Mouse (Mus musculus) left cerebral cortex, postnatal 25 days (tissue): ENCODE results near the gene Gm5129. TPM values are rescaled to one million over a fixed set of nuclear protein-coding genes. Genes with fewer than 3 reads are reported as not detected.
A peak's percentile ranks its signal among the peaks of the same experiment; 100 is the strongest.
"Not testable (repeated sequence)": the region's sequence is repeated elsewhere in the genome, so short reads cannot be mapped to it uniquely, and the experiment has no call there.

Experiments used
- DNase-seq, 2 experiments: peaks; one replicate each; pipeline ENCODE4 v3.0.0; 2022; ENCODE audit warnings: low spot score in 2 of 2, mixed read lengths in 1 of 2
- intact Hi-C: fragments of 180-260 bp; cut with DNase I; formaldehyde crosslinking; loops from one replicate; pipeline ENCODE4 v1.15.1; 2025
- total RNA-seq, 2 experiments: library from RNA; stranded (reverse); gene quantifications; 2 replicates each; pipeline ENCODE4 v1.2.3; 2021

The Gm5129 gene
- 1 to 10 TPM in 1 of 2 experiments, not detected in 1; 2.0 TPM for total RNA-seq

DNA sequence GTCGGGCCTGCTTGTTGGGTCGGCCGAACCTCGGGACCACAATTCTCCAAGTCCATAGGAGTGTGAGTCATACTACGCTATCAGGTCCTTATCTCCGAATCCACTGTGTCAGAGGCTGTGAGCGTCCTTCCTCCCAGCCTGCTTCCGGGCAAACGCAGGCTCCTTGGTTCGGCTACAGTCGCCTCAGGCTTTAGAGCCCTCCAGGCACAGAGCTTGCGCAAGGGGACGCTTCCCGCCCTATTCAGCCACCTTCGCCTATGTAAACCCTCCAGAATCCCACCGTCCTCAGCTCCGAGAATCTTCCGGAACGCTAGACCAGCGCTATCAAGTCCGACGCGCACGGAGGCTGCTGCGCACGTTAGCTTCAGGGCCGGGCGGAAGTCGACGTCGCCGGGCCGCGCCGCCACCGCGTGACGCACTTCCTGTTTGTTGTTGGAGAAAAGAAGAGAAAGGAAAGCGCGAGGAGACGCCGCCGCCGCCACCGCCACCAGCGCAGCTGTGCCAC lies at the start of gene Gm5129, which contains the start of gene Dnajb6:
Gm5129 (minus strand) TSS at position 380 of the 505 bp plus-strand sequence.
Dnajb6 (plus strand) TSS at position 132 of the 505 bp plus-strand sequence.
- intact Hi-C loops = loop anchor here (5.0 kb wide), 1 partner anchor 168 kb away; the partner anchor contains the start of gene Ube3c

DNA sequence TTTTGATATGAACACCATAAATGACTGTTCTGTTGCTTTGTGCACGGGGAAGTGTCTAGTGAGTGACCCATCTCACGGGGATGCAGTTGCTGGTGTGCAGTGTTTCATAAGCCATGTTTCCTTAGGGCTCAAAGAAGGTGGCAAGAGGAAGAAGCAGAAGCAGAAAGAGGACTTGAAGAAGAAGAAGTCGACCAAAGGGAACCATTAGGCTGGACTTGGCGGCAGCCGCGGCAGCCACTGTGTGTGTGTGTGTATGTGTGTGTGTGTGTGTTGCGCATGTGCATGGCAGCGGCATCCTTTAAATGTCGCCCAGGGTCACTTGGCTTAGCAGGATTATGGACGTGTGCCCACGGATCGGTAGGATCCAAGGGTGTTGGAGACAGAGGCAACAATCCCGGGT lies 49.2 kb upstream of the Gm5129 start:
- DNase-seq, intact Hi-C loops: not testable (repeated sequence)

More for the DNA sequence above, at the start of gene Gm5129, which contains the start of gene Dnajb6:
- DNase-seq = peak; percentile 99 to 100

- intact Hi-C loops = no loop called here
- no peak for DNase-seq
Observed at GRCm38 (mm10) chr5:29782261-29782660, 46.5 kb upstream of the Gm5129 start.

DNA sequence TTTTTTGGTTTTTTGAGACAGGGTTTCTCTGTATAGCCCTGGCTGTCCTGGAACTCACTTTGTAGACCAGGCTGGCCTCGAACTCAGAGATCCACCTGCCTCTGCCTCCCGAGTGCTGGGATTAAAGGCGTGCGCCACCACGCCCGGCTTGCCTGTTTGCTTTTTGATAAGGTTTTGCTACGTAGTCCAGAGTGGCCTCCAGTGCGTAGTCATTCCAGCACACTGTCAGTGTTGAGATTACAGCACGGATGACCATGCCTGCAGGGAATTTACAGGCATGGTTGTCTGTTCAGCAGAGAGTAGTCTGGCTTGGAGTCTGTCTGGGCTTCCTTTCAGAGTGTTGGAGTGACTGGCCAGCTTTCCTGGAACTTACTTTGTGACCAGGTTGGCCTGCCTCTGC lies 44.0 kb upstream of the Gm5129 start:
- intact Hi-C loops, DNase-seq: not testable (repeated sequence)

DNA sequence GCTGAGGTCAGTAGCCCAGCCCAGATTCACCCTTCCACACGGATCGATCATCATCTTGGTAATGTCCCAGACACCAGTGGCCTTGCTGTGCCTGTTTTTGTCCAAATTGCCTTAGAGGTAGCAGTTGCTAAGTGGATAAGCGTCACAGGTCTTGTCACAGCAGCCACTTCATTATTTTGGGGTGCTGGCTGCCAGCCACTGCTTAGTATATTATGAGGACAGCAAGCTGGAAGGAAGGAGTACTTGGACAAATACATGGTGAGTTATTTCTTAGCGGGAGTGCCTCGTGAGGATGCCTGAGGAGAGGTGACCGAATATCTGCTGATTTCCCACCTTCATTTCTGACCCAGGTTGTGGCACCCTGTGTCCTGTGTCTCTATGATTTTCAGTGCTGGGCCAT lies 42.3 kb upstream of the Gm5129 start:
- peak in 1 of 2 experiments; percentile 57 for DNase-seq
- intact Hi-C loops = no loop called here

- DNase-seq = peak in 1 of 2 experiments; percentile 76
- intact Hi-C loops = no loop called here
Observed at GRCm38 (mm10) chr5:29775437-29775836, 39.7 kb upstream of the Gm5129 start.

DNA sequence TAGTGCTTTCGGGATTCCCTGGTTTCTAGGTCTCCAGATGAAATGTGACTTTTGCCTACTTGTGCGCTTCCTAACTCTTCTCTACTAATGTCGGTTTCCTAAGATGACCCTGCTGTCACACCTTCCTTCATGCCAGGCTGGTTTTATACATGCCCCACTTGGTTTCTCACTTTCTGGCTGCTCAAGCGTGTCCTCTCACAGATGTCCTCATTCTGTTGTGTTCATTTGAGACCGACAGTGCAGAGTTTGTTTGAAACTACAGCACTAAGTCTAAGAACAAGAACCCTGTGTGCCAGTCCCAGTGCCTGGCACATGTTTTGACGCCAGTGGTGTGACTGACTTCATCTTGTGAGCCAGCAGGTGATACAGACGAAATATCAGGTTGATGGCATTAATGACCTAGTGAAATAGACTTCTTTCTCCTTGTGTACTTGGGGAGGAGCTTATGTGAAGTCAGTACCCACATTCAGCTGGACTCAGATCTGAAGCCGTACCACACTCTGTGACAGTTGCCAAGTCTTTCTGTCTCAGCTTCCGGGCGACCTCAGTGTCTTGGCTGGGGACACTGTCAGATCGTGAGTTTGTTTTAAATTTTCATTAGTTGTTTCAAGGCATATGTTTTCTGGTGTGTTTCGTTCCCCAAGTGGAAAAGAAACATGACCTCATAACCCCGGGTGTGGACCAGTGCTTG lies 37.9 kb upstream of the Gm5129 start:
- intact Hi-C loops = no loop called here
- no peak for DNase-seq

GRCm38 (mm10) chr5:29772651-29773330 lies 37.1 kb upstream of the Gm5129 start:
- intact Hi-C loops = no loop called here
- DNase-seq = peak in 1 of 2 experiments; percentile 27

DNA sequence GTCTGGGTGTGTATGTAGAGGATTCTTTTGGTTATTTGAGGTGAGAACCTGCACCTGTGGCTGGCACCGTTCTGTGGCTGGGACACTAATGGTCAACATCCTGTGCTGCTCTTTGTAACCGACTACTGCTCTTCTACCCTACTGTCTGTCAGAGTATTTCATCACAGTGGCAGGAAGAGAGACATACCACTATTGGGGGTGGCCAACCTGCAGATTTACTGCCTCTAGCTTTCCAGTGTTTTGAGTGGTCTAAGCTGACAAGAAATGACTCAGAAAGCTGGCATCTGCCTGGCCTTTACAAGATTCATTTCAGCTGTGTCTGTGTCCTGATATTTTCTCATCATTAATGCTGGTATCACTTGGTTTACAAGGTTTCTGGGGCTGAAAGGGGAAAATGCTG lies 36.3 kb upstream of the Gm5129 start:
- intact Hi-C loops = no loop called here
- no peak for DNase-seq

DNA sequence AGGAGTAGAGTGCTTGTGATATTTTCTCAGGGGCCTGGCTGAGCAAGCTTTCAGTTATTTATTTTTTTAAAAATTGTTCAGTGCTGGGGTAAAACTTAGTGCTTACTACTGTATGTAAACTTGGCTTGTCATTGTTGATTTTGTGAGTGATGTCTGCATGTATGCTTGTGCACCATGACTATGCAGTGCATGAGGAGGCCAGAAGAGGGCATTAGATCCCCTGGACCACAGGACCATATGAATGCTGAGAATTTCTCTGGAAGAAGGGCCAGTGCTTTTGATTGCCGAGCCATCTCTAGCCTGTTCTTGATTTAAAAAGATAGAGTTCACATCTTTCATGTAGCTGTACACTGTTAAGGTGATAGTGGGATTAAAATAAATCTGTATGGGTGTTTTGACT lies 35.2 kb upstream of the Gm5129 start:
- intact Hi-C loops = no loop called here
- no peak for DNase-seq

- intact Hi-C loops = no loop called here
- no peak for DNase-seq
Observed at GRCm38 (mm10) chr5:29759318-29759717, 23.6 kb upstream of the Gm5129 start.

DNA sequence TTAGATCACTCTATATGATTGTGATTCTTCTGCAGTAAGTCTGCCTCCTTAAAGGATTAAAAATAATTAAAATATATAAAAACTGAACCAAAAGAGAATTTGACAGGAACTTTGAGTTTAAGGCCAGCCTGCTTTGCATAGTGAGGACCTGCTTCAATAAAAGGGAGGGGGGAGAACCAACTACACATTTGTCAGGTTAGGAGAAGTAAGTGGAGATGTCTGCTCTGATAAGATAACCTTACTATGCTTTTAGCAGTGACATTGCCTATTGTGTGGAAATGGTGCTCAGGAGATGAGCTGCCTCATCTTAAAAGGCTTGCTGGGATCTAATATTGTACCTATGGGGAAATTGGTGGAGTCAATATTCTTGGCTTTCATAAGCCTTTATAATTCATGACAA lies 17.2 kb upstream of the Gm5129 start:
- DNase-seq = no peak
- intact Hi-C loops = no loop called here

DNA sequence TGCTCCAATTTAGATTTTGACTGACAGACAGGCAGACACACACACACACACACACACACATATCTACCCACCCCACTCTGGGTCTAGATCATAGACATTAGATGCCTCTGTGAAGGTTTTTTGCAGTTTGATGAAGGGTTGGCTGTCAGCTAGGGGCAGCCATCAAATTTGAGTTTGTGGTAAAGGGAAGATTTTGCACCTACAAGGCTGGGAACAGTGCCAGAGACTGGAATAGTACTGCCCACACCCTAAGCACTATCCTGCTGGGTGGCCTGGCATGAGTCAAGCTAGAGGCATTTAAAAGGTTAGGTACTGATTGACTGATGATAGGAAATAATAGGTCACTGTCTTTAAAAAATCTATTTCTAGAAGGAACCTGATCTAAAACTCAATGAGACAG lies 15.6 kb upstream of the Gm5129 start:
- intact Hi-C loops = no loop called here
- peak in 1 of 2 experiments; percentile 56 for DNase-seq

- DNase-seq = no peak
- intact Hi-C loops = no loop called here
Observed at GRCm38 (mm10) chr5:29747661-29748060, 11.9 kb upstream of the Gm5129 start.

GRCm38 (mm10) chr5:29741093-29741492 lies 5.4 kb upstream of the Gm5129 start:
- DNase-seq = no peak
- intact Hi-C loops = no loop called here

GRCm38 (mm10) chr5:29740651-29741050 lies 4.9 kb upstream of the Gm5129 start:
- DNase-seq = no peak
- intact Hi-C loops = no loop called here

GRCm38 (mm10) chr5:29738076-29738475 lies 2.3 kb upstream of the Gm5129 start:
- intact Hi-C loops = loop anchor here (5.0 kb wide), 1 partner anchor 171 kb away; the partner anchor contains the start of gene Ube3c
- DNase-seq = no peak

GRCm38 (mm10) chr5:29737471-29737870 lies 1.7 kb upstream of the Gm5129 start:
- DNase-seq = no peak
- intact Hi-C loops = loop anchor here (5.0 kb wide), 1 partner anchor 170 kb away; the partner anchor contains the start of gene Ube3c

GRCm38 (mm10) chr5:29736942-29737341 lies 1.2 kb upstream of the Gm5129 start:
- DNase-seq = no peak
- intact Hi-C loops = loop anchor here (5.0 kb wide), 1 partner anchor 170 kb away; the partner anchor contains the start of gene Ube3c
